Mouse (Mus musculus): Measurements from ENCODE around the gene Skap1. TPM values are rescaled to one million over a fixed set of nuclear protein-coding genes. Genes with fewer than 3 reads are reported as not detected.

Gene Skap1
- polyA plus RNA-seq, 1 experiment from 2014 or later: 7.6 TPM

- Histone ChIP-seq H3K9me3 (replicated peaks; ENCODE audit: low read length) (no peaks in the 10 kb centered on the region), H3K4me2 (ENCODE audit: low read length) (no peak overlapping the region), H3K4me1 (replicated peaks; ENCODE audit: insufficient read depth, low read length) (no peaks in the 10 kb centered on the region; the same call in 1 of the 2 replicates), H3K36me3 (ENCODE audit: insufficient read depth, low read length) (no peaks in the 10 kb centered on the region), H3K27me3 (ENCODE audit: insufficient read depth, low read length) (no peaks in the 10 kb centered on the region), H3K27ac (no peak overlapping the region), H3K9ac (ENCODE audit: low read depth, low read length) (no peak overlapping the region), H3K4me3 (replicated peaks; ENCODE audit: low read depth, low read length) (no peak overlapping the region)
- DNase-seq (ENCODE audit: low spot score): peak; percentile 50
- no peak for TF ChIP-seq CTCF (IDR thresholded peaks at IDR 0.05; ENCODE audit: low read depth)
- WGBS: 47% methylated on average over 3 of the region's 3 CpGs
- no peak for ATAC-seq (replicated peaks; ENCODE audit: low FRiP score, low read depth)
Observed at GRCm38 (mm10) chr11:96747555-96747954, 283.2 kb downstream of the Skap1 start.

DNA sequence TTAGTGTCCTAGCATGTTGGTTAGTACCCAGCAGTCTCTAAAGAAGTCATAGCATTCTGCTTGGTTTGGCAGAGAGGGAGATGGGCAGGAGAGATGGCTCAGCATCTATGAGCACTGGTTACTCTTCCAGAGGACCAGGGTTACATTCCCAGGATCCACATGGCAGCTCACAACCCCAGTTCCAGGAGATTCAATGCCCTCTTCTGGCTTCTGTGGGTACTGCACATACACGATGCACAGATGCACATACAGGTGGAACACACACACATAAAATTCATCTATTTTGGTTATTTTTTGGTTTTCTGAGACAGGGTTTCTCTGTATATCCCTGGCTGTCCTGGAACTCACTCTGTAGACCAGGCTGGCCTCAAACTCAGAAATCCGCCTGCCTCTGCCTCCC lies 290.9 kb downstream of the Skap1 start:
- Histone ChIP-seq H3K9me3 (replicated peaks; ENCODE audit: low read length) (no peaks in the 10 kb centered on the region), H3K27ac (no peak overlapping the region), H3K4me3 (replicated peaks; ENCODE audit: low read depth, low read length) (no peak overlapping the region), H3K36me3 (ENCODE audit: insufficient read depth, low read length) (no peaks in the 10 kb centered on the region), H3K4me1 (replicated peaks; ENCODE audit: insufficient read depth, low read length) (no peaks in the 10 kb centered on the region), H3K9ac (ENCODE audit: low read depth, low read length) (no peak overlapping the region), H3K4me2 (ENCODE audit: low read length) (no peak overlapping the region), H3K27me3 (ENCODE audit: insufficient read depth, low read length) (no peaks in the 10 kb centered on the region)
- 95% methylated on average over 2 of the region's 2 CpGs for WGBS
- no peak for DNase-seq (ENCODE audit: low spot score)
- ATAC-seq (replicated peaks; ENCODE audit: low FRiP score, low read depth): no peak
- TF ChIP-seq CTCF (IDR thresholded peaks at IDR 0.05; ENCODE audit: low read depth): peak; percentile 13; the same call in 1 of the 2 replicates

GRCm38 (mm10) chr11:96757421-96757820 lies 293.0 kb downstream of the Skap1 start:
- H3K4me3 ChIP-seq (replicated peaks; ENCODE audit: low read depth, low read length): no peak overlapping the region
- WGBS: 44% methylated on average over 4 of the region's 4 CpGs
- no peaks in the 10 kb centered on the region for H3K4me1 ChIP-seq (replicated peaks; ENCODE audit: insufficient read depth, low read length)
- TF ChIP-seq CTCF (IDR thresholded peaks at IDR 0.05; ENCODE audit: low read depth): peak; percentile 26; the same call in 1 of the 2 replicates
- no peaks in the 10 kb centered on the region for H3K27me3 ChIP-seq (ENCODE audit: insufficient read depth, low read length)
- H3K9ac ChIP-seq (ENCODE audit: low read depth, low read length): no peak overlapping the region
- no peaks in the 10 kb centered on the region for H3K9me3 ChIP-seq (replicated peaks; ENCODE audit: low read length)
- no peak for DNase-seq (ENCODE audit: low spot score)
- no peak for ATAC-seq (replicated peaks; ENCODE audit: low FRiP score, low read depth)
- no peak overlapping the region for H3K4me2 ChIP-seq (ENCODE audit: low read length)
- no peak overlapping the region for H3K27ac ChIP-seq
- H3K36me3 ChIP-seq (ENCODE audit: insufficient read depth, low read length): no peaks in the 10 kb centered on the region

- Histone ChIP-seq H3K4me3 (replicated peaks; ENCODE audit: low read depth, low read length) (no peak overlapping the region), H3K36me3 (ENCODE audit: insufficient read depth, low read length) (no peaks in the 10 kb centered on the region), H3K27me3 (ENCODE audit: insufficient read depth, low read length) (no peaks in the 10 kb centered on the region), H3K4me2 (ENCODE audit: low read length) (no peak overlapping the region), H3K4me1 (replicated peaks; ENCODE audit: insufficient read depth, low read length) (no peaks in the 10 kb centered on the region), H3K27ac (no peak overlapping the region), H3K9me3 (replicated peaks; ENCODE audit: low read length) (no peaks in the 10 kb centered on the region), H3K9ac (ENCODE audit: low read depth, low read length) (no peak overlapping the region)
- ATAC-seq (replicated peaks; ENCODE audit: low FRiP score, low read depth): no peak
- WGBS: 52% methylated on average over 5 of the region's 5 CpGs
- DNase-seq (ENCODE audit: low spot score): no peak
- TF ChIP-seq CTCF (IDR thresholded peaks at IDR 0.05; ENCODE audit: low read depth): no peak
Observed at GRCm38 (mm10) chr11:96758402-96758801, 294.0 kb downstream of the Skap1 start.

GRCm38 (mm10) chr11:96760042-96760441 lies 295.6 kb downstream of the Skap1 start:
- TF ChIP-seq CTCF (IDR thresholded peaks at IDR 0.05; ENCODE audit: low read depth): peak; percentile 90
- H3K4me3 ChIP-seq (replicated peaks; ENCODE audit: low read depth, low read length): no peak overlapping the region

DNA sequence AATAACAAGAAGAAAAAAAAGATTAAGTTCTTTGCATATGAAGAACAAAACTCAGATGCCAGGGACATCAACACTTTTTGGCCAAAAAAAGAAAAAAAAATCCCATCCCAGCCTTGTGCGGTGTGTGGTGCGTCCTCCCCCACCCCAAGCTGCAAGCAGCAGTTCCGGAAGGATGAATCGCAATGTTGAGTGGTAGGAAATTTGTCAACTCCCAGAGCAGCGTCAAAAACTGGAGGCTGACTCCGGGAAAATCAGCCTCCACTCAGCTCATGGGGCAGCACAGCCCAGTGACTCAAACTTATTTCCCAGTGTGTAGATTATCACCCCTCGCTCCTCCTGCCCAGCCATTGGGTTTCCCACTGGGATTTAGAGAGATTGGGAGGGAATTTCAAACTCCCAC lies 297.6 kb downstream of the Skap1 start:
- Histone ChIP-seq H3K27me3 (ENCODE audit: insufficient read depth, low read length) (no peaks in the 10 kb centered on the region), H3K9me3 (replicated peaks; ENCODE audit: low read length) (no peaks in the 10 kb centered on the region), H3K4me3 (replicated peaks; ENCODE audit: low read depth, low read length) (no peak overlapping the region), H3K9ac (ENCODE audit: low read depth, low read length) (no peak overlapping the region), H3K4me1 (replicated peaks; ENCODE audit: insufficient read depth, low read length) (no peaks in the 10 kb centered on the region; the same call in 1 of the 2 replicates), H3K36me3 (ENCODE audit: insufficient read depth, low read length) (no peaks in the 10 kb centered on the region), H3K27ac (no peak overlapping the region), H3K4me2 (ENCODE audit: low read length) (no peak overlapping the region)
- 39% methylated on average over 7 of the region's 7 CpGs for WGBS
- DNase-seq (ENCODE audit: low spot score) (no peak), ATAC-seq (replicated peaks; ENCODE audit: low FRiP score, low read depth) (no peak)
- TF ChIP-seq CTCF (IDR thresholded peaks at IDR 0.05; ENCODE audit: low read depth): no peak

More at GRCm38 (mm10) chr11:96760042-96760441, 295.6 kb downstream of the Skap1 start:
- H3K27ac ChIP-seq: no peak overlapping the region
- WGBS: 65% methylated on average over 3 of the region's 3 CpGs
- ATAC-seq (replicated peaks; ENCODE audit: low FRiP score, low read depth) (no peak), DNase-seq (ENCODE audit: low spot score) (peak; percentile 86)
- no peaks in the 10 kb centered on the region for H3K36me3 ChIP-seq (ENCODE audit: insufficient read depth, low read length)
- no peaks in the 10 kb centered on the region for H3K4me1 ChIP-seq (replicated peaks; ENCODE audit: insufficient read depth, low read length)
- H3K9me3 ChIP-seq (replicated peaks; ENCODE audit: low read length): no peaks in the 10 kb centered on the region
- H3K27me3 ChIP-seq (ENCODE audit: insufficient read depth, low read length): no peaks in the 10 kb centered on the region
- no peak overlapping the region for H3K4me2 ChIP-seq (ENCODE audit: low read length)
- no peak overlapping the region for H3K9ac ChIP-seq (ENCODE audit: low read depth, low read length)

Data from kidney, postnatal 0 days (tissue).